Comparison of ENCODE assay signal across 9 mouse cellular contexts in the genomic region with DNA sequence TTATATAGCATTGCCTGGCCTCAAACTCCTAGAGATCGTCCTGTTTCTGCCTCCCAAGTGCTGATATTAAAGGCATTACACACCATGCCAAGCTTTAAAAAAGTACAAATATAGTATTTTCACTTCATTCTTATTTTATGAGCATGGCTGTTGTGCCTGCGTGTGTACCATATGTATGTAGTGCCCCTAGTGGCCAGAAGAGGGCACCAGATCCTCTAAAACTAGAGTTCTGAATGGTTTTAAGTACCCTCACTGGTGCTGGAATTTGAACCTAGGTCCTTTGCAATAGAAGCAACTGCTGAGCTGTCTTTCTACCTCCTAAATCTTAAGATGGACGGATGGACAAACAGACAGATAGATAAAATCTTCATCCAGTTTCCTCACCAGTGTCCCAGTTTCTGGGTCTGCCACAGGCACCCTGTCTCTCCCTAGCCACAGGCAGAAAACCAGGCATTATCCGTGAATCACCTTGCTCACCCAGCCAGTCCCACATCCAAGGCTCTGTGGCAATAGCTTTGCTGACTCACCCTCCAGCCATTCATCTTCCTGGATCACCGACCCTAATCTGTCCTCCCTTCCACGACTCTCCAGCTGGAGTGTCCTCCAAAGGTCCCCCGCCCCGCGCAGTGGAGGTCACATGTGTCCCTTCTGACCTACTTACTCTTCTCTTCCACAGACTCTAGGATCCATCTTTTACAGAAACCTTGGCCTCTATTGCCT. TPM values are rescaled to one million over a fixed set of nuclear protein-coding genes. Genes with fewer than 3 reads are reported as not detected.
A peak's percentile ranks its signal among the peaks of the same experiment; 100 is the strongest.
DNase-seq lines count a peak whose midpoint lies in the region; ATAC-seq and TF ChIP-seq lines count a peak whose summit lies in the region.
"Had no signal": no experiment of that assay in that cellular context is flagged by ENCODE, and none has a peak within 500 bp of the region (broad histone marks: within the 10 kb centered on the region; RNA-seq: fewer than 3 reads in every experiment).

No protein-coding gene starts in this region.

- DNase-seq in thymus, adult 2 months = peak; percentile 61
- no peak for DNase-seq in thymus, adult 18-20 months
- peak; percentile 54 to 74 for DNase-seq in adrenal gland, adult 18-20 months (ENCODE audit: low spot score in 2 of 2)
- peak; percentile 69 for DNase-seq in kidney, postnatal 0 days (ENCODE audit: low spot score)
- peak; percentile 27 to 50 for DNase-seq in spleen, postnatal 36 days (ENCODE audit: low spot score in 2 of 2)
- DNase-seq in cerebellum, postnatal 10 days = no peak
- no peak for DNase-seq in cerebellum, adult 11-12 months

- H3K27ac ChIP-seq in thymus, adult 2 months (ENCODE audit: control insufficient read depth, insufficient read depth, low read length) = no peak overlapping the region
- no peak overlapping the region for H3K27ac ChIP-seq in kidney, postnatal 0 days
- no peak overlapping the region for H3K27ac ChIP-seq in hindbrain, embryonic 12.5 days

- no peaks in the 10 kb centered on the region for H3K36me3 ChIP-seq in thymus, adult 2 months (ENCODE audit: control insufficient read depth, insufficient read depth, low read length)
- H3K36me3 ChIP-seq in kidney, postnatal 0 days (ENCODE audit: insufficient read depth, low read length) = no peaks in the 10 kb centered on the region
- H3K36me3 ChIP-seq in hindbrain, embryonic 12.5 days = no peaks in the 10 kb centered on the region

- H3K4me3 ChIP-seq in thymus, adult 2 months (ENCODE audit: control insufficient read depth, insufficient read depth, low read length) = no peak overlapping the region
- H3K4me3 ChIP-seq in kidney, postnatal 0 days (replicated peaks; ENCODE audit: low read depth, low read length) = no peak overlapping the region
- H3K4me3 ChIP-seq in hindbrain, embryonic 12.5 days = no peak overlapping the region
- H3K4me3 ChIP-seq: erythroblast, embryonic 14.5 days had no signal

- H3K9me3 ChIP-seq in kidney, postnatal 0 days (replicated peaks; ENCODE audit: low read length) = peaks cover 5% of the 10 kb centered on the region; the same call in 1 of the 2 replicates
- peaks cover 12% of the 10 kb centered on the region for H3K9me3 ChIP-seq in hindbrain, embryonic 12.5 days (replicated peaks)

- 87% methylated on average over 9 of the region's 9 CpGs for WGBS in thymus, adult 2 months
- 45% methylated on average over 9 of the region's 9 CpGs for WGBS in kidney, postnatal 0 days
- WGBS in hindbrain, embryonic 12.5 days = 78% methylated on average over 9 of the region's 9 CpGs

- TF ChIP-seq CTCF in thymus, adult 2 months (IDR thresholded peaks at IDR 0.05; ENCODE audit: borderline replicate concordance, control insufficient read depth, extremely low read depth, insufficient read depth, low read length, poor library complexity) = no peak
- TF ChIP-seq CTCF in kidney, postnatal 0 days (IDR thresholded peaks at IDR 0.05; ENCODE audit: low read depth) = peak; percentile 60

- no peaks in the 10 kb centered on the region for H3K27me3 ChIP-seq in thymus, adult 2 months (ENCODE audit: control insufficient read depth, insufficient read depth, low read length)
- no peaks in the 10 kb centered on the region for H3K27me3 ChIP-seq in kidney, postnatal 0 days (ENCODE audit: insufficient read depth, low read length)
- no peaks in the 10 kb centered on the region for H3K27me3 ChIP-seq in hindbrain, embryonic 12.5 days

- no peak overlapping the region for H3K9ac ChIP-seq in kidney, postnatal 0 days (ENCODE audit: low read depth, low read length)
- no peak overlapping the region for H3K9ac ChIP-seq in hindbrain, embryonic 12.5 days

- peak; percentile 80 for ATAC-seq in kidney, postnatal 0 days (replicated peaks; ENCODE audit: low FRiP score, low read depth)
- ATAC-seq in hindbrain, embryonic 12.5 days (ENCODE audit: low FRiP score) = no peak

- H3K4me1 ChIP-seq in thymus, adult 2 months (replicated peaks; ENCODE audit: control insufficient read depth, insufficient read depth, low read length) = no peaks in the 10 kb centered on the region
- no peaks in the 10 kb centered on the region for H3K4me1 ChIP-seq in kidney, postnatal 0 days (replicated peaks; ENCODE audit: insufficient read depth, low read length)
- H3K4me1 ChIP-seq in hindbrain, embryonic 12.5 days = no peaks in the 10 kb centered on the region

- TF ChIP-seq POLR2A in thymus, adult 2 months (IDR thresholded peaks at IDR 0.05; ENCODE audit: control insufficient read depth, extremely low read depth, insufficient read depth, low read length, poor library complexity) = no peak

- H3K4me2 ChIP-seq in kidney, postnatal 0 days (ENCODE audit: low read length) = no peak overlapping the region
- H3K4me2 ChIP-seq in hindbrain, embryonic 12.5 days (replicated peaks) = no peak overlapping the region

RNA-seq across cellular contexts. Expression of a gene that starts 2.9 kb away (rescaled TPM):
- polyA plus RNA-seq in thymus, adult 2 months (2012; rRNA removed) = 0.17 and 0.26 TPM in 2 replicates
- total RNA-seq in adrenal gland, adult 18-20 months (2021) = under 1 TPM in 1 of 2 experiments, not detected in 1; 0.13 TPM
- polyA plus RNA-seq in kidney, postnatal 0 days (2015; fragmentation: Nextera tagmentation; extraction: Ambion mirVana) = not detected in 2 replicates
- not detected in 2 replicates for polyA plus RNA-seq in hindbrain, embryonic 12.5 days (2016; fragmentation: Nextera tagmentation; extraction: Ambion mirVana)
- polyA plus RNA-seq: erythroblast, embryonic 14.5 days had no signal

RNA-seq across cellular contexts. Expression of a gene that starts 54.4 kb away (rescaled TPM):
- 63.1 and 64.8 TPM in 2 replicates for polyA plus RNA-seq in thymus, adult 2 months (2012; rRNA removed)
- 10 to 100 TPM; 51.7 to 91.8 TPM for total RNA-seq in adrenal gland, adult 18-20 months (2021)
- 7.1 and 8.3 TPM in 2 replicates for polyA plus RNA-seq in kidney, postnatal 0 days (2015; fragmentation: Nextera tagmentation; extraction: Ambion mirVana)
- 13.0 and 13.8 TPM in 2 replicates for polyA plus RNA-seq in hindbrain, embryonic 12.5 days (2016; fragmentation: Nextera tagmentation; extraction: Ambion mirVana)

RNA-seq across cellular contexts. Expression of a gene that starts 59.8 kb away (rescaled TPM):
- polyA plus RNA-seq in thymus, adult 2 months (2012; rRNA removed) = 5.3 and 6.8 TPM in 2 replicates
- total RNA-seq in adrenal gland, adult 18-20 months (2021) = not detected
- polyA plus RNA-seq in kidney, postnatal 0 days (2015; fragmentation: Nextera tagmentation; extraction: Ambion mirVana) = 0.24 and 0.41 TPM in 2 replicates
- 0.10 and 0.13 TPM in 2 replicates for polyA plus RNA-seq in hindbrain, embryonic 12.5 days (2016; fragmentation: Nextera tagmentation; extraction: Ambion mirVana)
- polyA plus RNA-seq: erythroblast, embryonic 14.5 days had no signal

Comparison
In these comparisons a context has a peak if more than half of its experiments do, and no peak if none do; other contexts are left out.
1. DNase-seq: peak in thymus, adult 2 months (single experiment), adrenal gland, adult 18-20 months (2 of 2), kidney, postnatal 0 days (single experiment) and spleen, postnatal 36 days (2 of 2); none in thymus, adult 18-20 months (0 of 2), cerebellum, postnatal 10 days (0 of 2) and cerebellum, adult 11-12 months (single experiment).